Mouse (Mus musculus): ENCODE results near the gene Yif1a. TPM values are rescaled to one million over a fixed set of nuclear protein-coding genes. Genes with fewer than 3 reads are reported as not detected.

The Yif1a gene
- polyA plus RNA-seq, 1 experiment from 2014 or later: 75.6 TPM

DNA sequence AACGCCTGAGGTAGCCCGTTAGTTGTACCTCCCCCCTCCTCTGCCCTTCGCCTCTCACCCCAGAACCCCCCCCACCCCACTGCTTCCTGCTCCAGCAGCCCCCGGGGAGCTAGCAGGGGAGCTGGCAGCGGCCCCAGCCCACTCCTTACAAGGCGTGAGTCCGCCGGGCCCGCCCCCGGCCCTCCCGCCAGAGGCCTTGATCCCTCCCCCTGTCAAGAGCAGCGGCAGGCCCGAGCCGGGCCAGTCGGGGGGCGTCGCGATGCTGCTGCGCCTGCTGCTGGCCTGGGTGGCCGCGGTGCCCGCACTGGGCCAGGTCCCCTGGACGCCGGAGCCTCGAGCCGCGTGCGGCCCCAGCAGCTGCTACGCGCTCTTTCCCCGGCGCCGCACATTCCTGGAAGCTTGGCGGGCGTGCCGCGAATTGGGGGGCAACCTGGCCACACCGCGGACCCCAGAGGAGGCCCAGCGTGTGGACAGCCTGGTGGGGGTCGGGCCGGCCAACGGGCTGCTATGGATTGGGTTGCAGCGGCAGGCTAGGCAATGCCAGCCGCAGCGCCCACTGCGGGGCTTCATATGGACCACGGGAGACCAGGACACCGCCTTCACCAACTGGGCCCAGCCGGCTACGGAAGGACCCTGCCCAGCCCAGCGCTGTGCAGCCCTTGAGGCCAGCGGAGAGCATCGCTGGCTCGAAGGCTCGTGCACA is 20.3 kb upstream of the Yif1a start, which contains the start of gene Cd248:
Cd248 (plus strand) TSS at position 212 of the 703 bp plus-strand sequence.
- Histone ChIP-seq H3K4me2 (replicated peaks; ENCODE audit: low read depth, low read length) (peak within 1 kb of the TSS; percentile 91), H3K9ac (ENCODE audit: low read depth, low read length) (peak within 1 kb of the TSS; percentile 62), H3K36me3 (ENCODE audit: control insufficient read depth, insufficient read depth, low read length) (no peaks in the 10 kb centered on the region), H3K4me3 (ENCODE audit: low read depth, low read length) (peak within 1 kb of the TSS; percentile 35), H3K4me1 (replicated peaks; ENCODE audit: control insufficient read depth, insufficient read depth, low read length) (peaks cover 32% of the 10 kb centered on the region), H3K27ac (ENCODE audit: low read depth, low read length) (no peak within 1 kb of the TSS), H3K27me3 (ENCODE audit: control insufficient read depth, insufficient read depth, low read length) (peaks cover 22% of the 10 kb centered on the region), H3K9me3 (ENCODE audit: control insufficient read depth, low read length) (no peaks in the 10 kb centered on the region)
- ATAC-seq (ENCODE audit: low FRiP score): no peak
- DNase-seq (ENCODE audit: low spot score): peak; percentile 67
- under 1% methylated on average over 47 of the region's 56 CpGs for WGBS

DNA sequence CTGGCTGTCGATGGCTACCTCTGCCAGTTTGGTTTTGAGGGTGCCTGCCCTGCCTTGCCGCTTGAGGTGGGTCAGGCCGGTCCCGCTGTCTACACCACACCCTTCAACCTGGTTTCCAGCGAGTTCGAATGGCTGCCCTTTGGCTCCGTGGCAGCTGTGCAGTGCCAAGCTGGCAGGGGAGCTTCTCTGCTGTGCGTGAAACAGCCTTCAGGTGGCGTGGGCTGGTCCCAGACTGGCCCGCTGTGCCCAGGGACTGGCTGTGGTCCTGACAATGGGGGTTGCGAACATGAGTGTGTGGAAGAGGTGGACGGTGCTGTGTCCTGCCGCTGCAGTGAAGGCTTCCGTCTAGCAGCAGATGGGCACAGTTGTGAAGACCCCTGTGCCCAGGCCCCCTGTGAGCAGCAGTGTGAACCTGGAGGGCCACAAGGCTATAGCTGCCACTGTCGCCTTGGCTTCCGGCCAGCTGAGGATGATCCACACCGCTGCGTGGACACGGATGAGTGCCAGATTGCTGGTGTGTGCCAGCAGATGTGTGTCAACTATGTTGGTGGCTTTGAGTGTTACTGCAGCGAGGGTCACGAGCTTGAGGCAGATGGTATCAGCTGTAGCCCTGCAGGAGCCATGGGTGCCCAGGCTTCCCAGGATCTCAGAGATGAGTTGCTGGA is 19.6 kb upstream of the Yif1a start:
- DNase-seq (ENCODE audit: low spot score): peak; percentile 48
- Histone ChIP-seq H3K9me3 (ENCODE audit: control insufficient read depth, low read length) (no peaks in the 10 kb centered on the region), H3K4me1 (replicated peaks; ENCODE audit: control insufficient read depth, insufficient read depth, low read length) (peaks cover 32% of the 10 kb centered on the region), H3K4me3 (ENCODE audit: low read depth, low read length) (peak overlapping the region; percentile 35), H3K9ac (ENCODE audit: low read depth, low read length) (peak overlapping the region; percentile 62), H3K4me2 (replicated peaks; ENCODE audit: low read depth, low read length) (peak overlapping the region; percentile 91), H3K27me3 (ENCODE audit: control insufficient read depth, insufficient read depth, low read length) (peaks cover 22% of the 10 kb centered on the region), H3K36me3 (ENCODE audit: control insufficient read depth, insufficient read depth, low read length) (no peaks in the 10 kb centered on the region), H3K27ac (ENCODE audit: low read depth, low read length) (no peak overlapping the region)
- ATAC-seq (ENCODE audit: low FRiP score): no peak
- WGBS: 37% methylated on average over 21 of the region's 21 CpGs

DNA sequence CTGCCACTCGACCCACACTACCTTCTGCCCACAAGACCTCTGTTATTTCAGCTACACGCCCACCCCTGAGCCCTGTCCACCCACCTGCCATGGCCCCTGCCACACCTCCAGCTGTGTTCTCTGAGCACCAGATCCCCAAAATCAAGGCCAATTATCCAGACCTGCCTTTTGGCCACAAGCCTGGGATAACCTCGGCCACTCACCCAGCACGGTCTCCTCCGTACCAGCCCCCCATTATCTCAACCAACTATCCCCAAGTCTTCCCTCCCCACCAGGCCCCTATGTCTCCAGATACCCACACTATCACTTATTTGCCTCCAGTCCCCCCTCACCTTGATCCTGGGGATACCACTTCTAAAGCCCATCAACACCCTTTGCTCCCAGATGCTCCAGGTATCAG is 18.9 kb upstream of the Yif1a start:
- Histone ChIP-seq H3K27ac (ENCODE audit: low read depth, low read length) (no peak overlapping the region), H3K4me1 (replicated peaks; ENCODE audit: control insufficient read depth, insufficient read depth, low read length) (peaks cover 32% of the 10 kb centered on the region), H3K27me3 (ENCODE audit: control insufficient read depth, insufficient read depth, low read length) (peaks cover 22% of the 10 kb centered on the region), H3K36me3 (ENCODE audit: control insufficient read depth, insufficient read depth, low read length) (no peaks in the 10 kb centered on the region), H3K9ac (ENCODE audit: low read depth, low read length) (no peak overlapping the region), H3K9me3 (ENCODE audit: control insufficient read depth, low read length) (no peaks in the 10 kb centered on the region), H3K4me3 (ENCODE audit: low read depth, low read length) (no peak overlapping the region), H3K4me2 (replicated peaks; ENCODE audit: low read depth, low read length) (peak overlapping the region; percentile 14; the same call in 1 of the 2 replicates)
- DNase-seq (ENCODE audit: low spot score): no peak
- WGBS: 87% methylated on average over 5 of the region's 5 CpGs
- ATAC-seq (ENCODE audit: low FRiP score): no peak

DNA sequence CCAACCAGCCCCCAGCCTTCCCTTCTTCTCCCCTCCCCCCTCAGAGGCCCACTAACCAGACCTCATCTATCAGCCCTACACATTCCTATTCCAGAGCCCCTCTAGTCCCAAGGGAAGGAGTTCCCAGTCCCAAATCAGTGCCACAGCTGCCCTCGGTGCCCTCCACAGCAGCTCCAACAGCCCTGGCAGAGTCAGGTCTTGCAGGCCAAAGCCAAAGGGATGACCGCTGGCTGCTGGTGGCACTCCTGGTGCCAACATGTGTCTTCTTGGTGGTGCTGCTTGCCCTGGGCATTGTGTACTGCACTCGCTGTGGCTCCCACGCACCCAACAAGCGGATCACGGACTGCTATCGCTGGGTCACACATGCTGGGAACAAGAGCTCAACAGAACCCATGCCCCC is 18.4 kb upstream of the Yif1a start:
- Histone ChIP-seq H3K4me1 (replicated peaks; ENCODE audit: control insufficient read depth, insufficient read depth, low read length) (peaks cover 32% of the 10 kb centered on the region), H3K9ac (ENCODE audit: low read depth, low read length) (no peak overlapping the region), H3K27ac (ENCODE audit: low read depth, low read length) (no peak overlapping the region), H3K4me3 (ENCODE audit: low read depth, low read length) (no peak overlapping the region), H3K4me2 (replicated peaks; ENCODE audit: low read depth, low read length) (peak overlapping the region; percentile 14; the same call in 1 of the 2 replicates), H3K27me3 (ENCODE audit: control insufficient read depth, insufficient read depth, low read length) (peaks cover 22% of the 10 kb centered on the region), H3K9me3 (ENCODE audit: control insufficient read depth, low read length) (no peaks in the 10 kb centered on the region), H3K36me3 (ENCODE audit: control insufficient read depth, insufficient read depth, low read length) (no peaks in the 10 kb centered on the region)
- no peak for ATAC-seq (ENCODE audit: low FRiP score)
- no peak for DNase-seq (ENCODE audit: low spot score)
- 74% methylated on average over 7 of the region's 7 CpGs for WGBS

DNA sequence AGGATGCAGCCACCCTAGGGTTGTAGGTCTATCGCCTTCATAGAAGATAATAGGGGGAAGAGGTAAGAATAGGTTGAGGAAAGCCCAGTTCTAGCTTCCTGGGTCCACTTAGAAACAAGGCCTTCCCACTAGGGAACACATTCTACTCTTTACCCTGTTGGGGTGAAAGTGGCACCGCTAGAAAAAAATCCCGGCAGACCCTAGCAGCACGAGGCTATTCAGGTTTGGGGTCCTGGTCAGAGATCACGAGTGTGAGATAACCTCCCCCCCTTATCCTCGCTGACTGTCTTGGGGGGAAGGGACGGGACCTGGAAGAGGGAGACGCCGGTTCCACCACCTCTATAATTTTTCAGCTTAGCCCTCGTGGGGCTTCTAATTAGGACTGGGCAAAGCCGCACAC is 17.3 kb upstream of the Yif1a start:
- H3K27ac ChIP-seq (ENCODE audit: low read depth, low read length): peak overlapping the region; percentile 80
- peak overlapping the region; percentile 31 for H3K4me3 ChIP-seq (ENCODE audit: low read depth, low read length)
- peak overlapping the region; percentile 57 for H3K4me2 ChIP-seq (replicated peaks; ENCODE audit: low read depth, low read length)
- no peaks in the 10 kb centered on the region for H3K36me3 ChIP-seq (ENCODE audit: control insufficient read depth, insufficient read depth, low read length)
- H3K9ac ChIP-seq (ENCODE audit: low read depth, low read length): peak overlapping the region; percentile 61
- no peaks in the 10 kb centered on the region for H3K9me3 ChIP-seq (ENCODE audit: control insufficient read depth, low read length)
- 8% methylated on average over 11 of the region's 11 CpGs for WGBS
- DNase-seq (ENCODE audit: low spot score): no peak
- H3K4me1 ChIP-seq (replicated peaks; ENCODE audit: control insufficient read depth, insufficient read depth, low read length): peaks cover 32% of the 10 kb centered on the region
- no peak for ATAC-seq (ENCODE audit: low FRiP score)
- peaks cover 22% of the 10 kb centered on the region for H3K27me3 ChIP-seq (ENCODE audit: control insufficient read depth, insufficient read depth, low read length)

DNA sequence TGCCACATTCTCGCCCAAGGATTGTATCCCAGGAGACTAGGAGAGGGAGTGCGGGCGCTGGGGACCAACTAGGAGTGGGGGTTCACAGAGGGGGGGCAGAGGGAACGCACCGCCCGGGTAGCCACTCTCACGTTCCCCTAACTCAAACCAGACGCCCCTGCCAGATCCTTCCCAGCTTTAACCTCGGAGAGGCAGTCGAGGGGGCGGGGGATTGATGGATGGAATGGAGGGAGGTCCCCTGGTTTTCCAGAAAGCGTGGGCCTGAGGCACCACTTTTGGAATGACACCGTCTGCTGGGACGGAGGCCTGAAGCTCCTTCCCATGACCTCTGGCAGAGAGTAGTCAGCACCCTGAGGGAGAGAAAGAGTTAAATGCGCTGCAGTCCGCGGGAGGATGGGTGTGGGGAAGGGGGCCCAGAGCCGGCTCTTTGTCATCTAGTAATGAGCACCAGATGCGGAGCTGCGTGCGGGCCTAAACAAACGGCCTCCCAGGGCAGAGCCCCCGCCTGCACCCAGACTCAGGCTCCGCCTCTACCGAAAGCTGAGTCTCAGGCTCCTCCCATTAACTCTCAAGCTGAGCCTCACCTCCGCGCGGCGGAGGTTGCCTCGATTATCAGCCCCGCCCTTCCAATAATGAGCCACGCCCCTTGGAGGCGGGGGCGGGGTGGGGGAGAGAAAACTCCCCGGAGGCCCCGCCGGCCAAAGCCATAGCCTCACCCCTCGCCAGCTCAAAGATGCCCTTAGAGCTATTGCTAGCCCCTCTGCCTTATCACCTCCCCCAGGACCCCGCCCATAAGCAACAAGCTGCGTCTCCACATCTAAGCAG is 16.6 kb upstream of the Yif1a start:
- Histone ChIP-seq H3K36me3 (ENCODE audit: control insufficient read depth, insufficient read depth, low read length) (no peaks in the 10 kb centered on the region), H3K9ac (ENCODE audit: low read depth, low read length) (peak overlapping the region; percentile 61), H3K4me2 (replicated peaks; ENCODE audit: low read depth, low read length) (peak overlapping the region; percentile 57), H3K4me3 (ENCODE audit: low read depth, low read length) (peak overlapping the region; percentile 31), H3K27me3 (ENCODE audit: control insufficient read depth, insufficient read depth, low read length) (peaks cover 21% of the 10 kb centered on the region), H3K9me3 (ENCODE audit: control insufficient read depth, low read length) (no peaks in the 10 kb centered on the region), H3K27ac (ENCODE audit: low read depth, low read length) (peak overlapping the region; percentile 80), H3K4me1 (replicated peaks; ENCODE audit: control insufficient read depth, insufficient read depth, low read length) (peaks cover 32% of the 10 kb centered on the region)
- ATAC-seq (ENCODE audit: low FRiP score) (peak; percentile 87), DNase-seq (ENCODE audit: low spot score) (peak; percentile 91)
- WGBS: under 1% methylated on average over 38 of the region's 40 CpGs

DNA sequence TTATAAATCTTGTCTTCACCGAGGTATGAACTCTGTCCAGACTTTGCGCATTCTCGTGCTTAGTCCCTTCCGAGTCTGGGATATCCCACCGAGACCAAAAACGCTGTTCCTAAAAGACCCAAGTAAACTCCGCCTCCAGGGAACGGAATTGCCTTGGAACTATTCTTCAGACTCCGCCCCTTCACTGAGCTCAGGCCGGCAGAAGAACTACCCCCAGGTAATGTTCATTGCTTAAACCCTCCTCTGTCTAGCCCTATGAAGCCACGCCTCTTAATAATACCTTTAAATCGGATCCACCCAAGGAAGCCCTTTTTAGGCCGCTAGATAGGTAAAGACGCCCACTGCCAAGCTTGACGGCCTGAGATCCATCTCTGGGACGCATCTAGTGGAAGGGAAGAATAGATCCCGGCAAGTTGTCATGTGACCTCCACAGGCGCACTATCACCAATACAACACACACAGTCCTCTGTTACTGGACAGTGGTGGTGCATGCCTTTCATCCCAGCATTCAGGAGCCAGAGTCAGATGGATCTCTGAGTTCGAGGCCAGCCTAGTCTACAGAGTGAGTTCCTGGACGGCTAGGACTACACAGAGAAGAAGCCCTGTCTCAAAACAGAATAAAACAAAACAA is 15.8 kb upstream of the Yif1a start:
- 0 out of 2 replicates have a peak overlapping the region, but pooled peaks have one; percentile 80 for H3K27ac ChIP-seq (ENCODE audit: low read depth, low read length)

DNA sequence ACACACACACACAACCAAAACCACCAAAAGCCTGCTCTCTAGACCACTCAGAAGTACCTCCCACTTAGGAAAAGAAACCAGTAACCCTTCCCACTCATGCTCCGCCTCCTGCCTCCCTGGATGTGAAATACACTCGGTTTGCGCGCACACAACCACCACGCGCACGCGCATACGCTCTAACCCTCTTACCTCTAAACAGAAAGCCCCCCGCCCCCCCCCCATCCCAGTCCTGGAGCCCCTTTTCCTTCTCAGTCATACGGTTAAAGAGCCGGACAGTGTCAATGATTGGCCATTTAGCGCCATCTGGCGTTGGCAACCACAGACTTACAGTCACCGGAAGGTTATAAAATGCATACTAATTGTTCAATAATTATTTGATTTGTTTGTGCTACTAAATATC is 15.3 kb upstream of the Yif1a start:
- H3K27me3 ChIP-seq (ENCODE audit: control insufficient read depth, insufficient read depth, low read length): peaks cover 16% of the 10 kb centered on the region
- WGBS: 2% methylated on average over 15 of the region's 15 CpGs
- ATAC-seq (ENCODE audit: low FRiP score) (0 out of 2 replicates have a peak, but pooled peaks have one; percentile 20), DNase-seq (ENCODE audit: low spot score) (peak; percentile 87)
- H3K27ac ChIP-seq (ENCODE audit: low read depth, low read length): no peak overlapping the region
- H3K9ac ChIP-seq (ENCODE audit: low read depth, low read length): no peak overlapping the region
- no peaks in the 10 kb centered on the region for H3K36me3 ChIP-seq (ENCODE audit: control insufficient read depth, insufficient read depth, low read length)
- no peak overlapping the region for H3K4me3 ChIP-seq (ENCODE audit: low read depth, low read length)
- H3K4me1 ChIP-seq (replicated peaks; ENCODE audit: control insufficient read depth, insufficient read depth, low read length): peaks cover 20% of the 10 kb centered on the region
- no peaks in the 10 kb centered on the region for H3K9me3 ChIP-seq (ENCODE audit: control insufficient read depth, low read length)
- peak overlapping the region; percentile 57; the same call in 1 of the 2 replicates for H3K4me2 ChIP-seq (replicated peaks; ENCODE audit: low read depth, low read length)

More for the DNA sequence above, 15.8 kb upstream of the Yif1a start:
- peak overlapping the region; percentile 57 for H3K4me2 ChIP-seq (replicated peaks; ENCODE audit: low read depth, low read length)
- peak overlapping the region; percentile 61; the same call in 1 of the 2 replicates for H3K9ac ChIP-seq (ENCODE audit: low read depth, low read length)
- ATAC-seq (ENCODE audit: low FRiP score) (peak; percentile 33), DNase-seq (ENCODE audit: low spot score) (no peak)
- H3K9me3 ChIP-seq (ENCODE audit: control insufficient read depth, low read length): no peaks in the 10 kb centered on the region
- peaks cover 25% of the 10 kb centered on the region for H3K4me1 ChIP-seq (replicated peaks; ENCODE audit: control insufficient read depth, insufficient read depth, low read length)
- 3% methylated on average over 20 of the region's 20 CpGs for WGBS
- H3K36me3 ChIP-seq (ENCODE audit: control insufficient read depth, insufficient read depth, low read length): no peaks in the 10 kb centered on the region
- peaks cover 17% of the 10 kb centered on the region for H3K27me3 ChIP-seq (ENCODE audit: control insufficient read depth, insufficient read depth, low read length)
- H3K4me3 ChIP-seq (ENCODE audit: low read depth, low read length): peak overlapping the region; percentile 31
